Mouse (Mus musculus): ENCODE measurements around the gene Arhgef3. TPM values are rescaled to one million over a fixed set of nuclear protein-coding genes. Genes with fewer than 3 reads are reported as not detected.

Arhgef3 gene
- polyA plus RNA-seq, 1 experiment from 2014 or later, result 2.9 TPM

DNA sequence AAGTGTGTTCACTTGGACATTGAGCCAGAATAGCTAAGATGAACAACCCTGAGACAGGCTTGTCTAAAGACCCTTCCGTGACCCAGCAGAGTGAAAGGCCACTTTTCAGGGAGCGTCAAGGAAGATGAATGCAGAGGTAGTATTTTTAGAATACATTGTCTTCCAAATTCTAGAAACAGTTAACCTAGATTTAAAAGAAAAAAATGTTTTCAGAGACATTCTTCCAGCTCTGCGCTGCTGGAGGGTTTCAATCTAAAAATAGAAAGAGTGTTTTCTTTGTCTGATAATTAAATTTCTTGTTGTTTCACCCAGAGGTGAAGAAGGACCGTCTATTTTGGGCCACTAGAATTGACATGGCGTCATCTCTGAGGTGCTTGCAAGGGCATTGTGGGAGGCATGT, 174.4 kb downstream of the Arhgef3 start:
- no peaks in the 10 kb centered on the region for H3K9me3 ChIP-seq (ENCODE audit: control insufficient read depth, low read length)
- no peaks in the 10 kb centered on the region for H3K36me3 ChIP-seq (ENCODE audit: control insufficient read depth, insufficient read depth, low read length)
- H3K4me2 ChIP-seq (ENCODE audit: low read depth, low read length, severe bottlenecking), result no peak overlapping the region
- no peak overlapping the region for H3K27ac ChIP-seq (ENCODE audit: low read depth, low read length)
- no peak overlapping the region for H3K9ac ChIP-seq (ENCODE audit: low read length)
- H3K4me1 ChIP-seq (replicated peaks; ENCODE audit: control insufficient read depth, insufficient read depth, low read length), result no peaks in the 10 kb centered on the region
- ATAC-seq (replicated peaks; ENCODE audit: low FRiP score) (no peak), DNase-seq (ENCODE audit: low spot score) (no peak)
- WGBS, result 86% methylated on average over 5 of the region's 5 CpGs
- H3K27me3 ChIP-seq (ENCODE audit: control insufficient read depth, insufficient read depth, low read length), result no peaks in the 10 kb centered on the region
- no peak overlapping the region for H3K4me3 ChIP-seq (ENCODE audit: low read depth, low read length)

GRCm38 (mm10) chr14:27292101-27292500, 177.4 kb downstream of the Arhgef3 start:
- no peaks in the 10 kb centered on the region for H3K9me3 ChIP-seq (ENCODE audit: control insufficient read depth, low read length)
- 84% methylated on average over 6 of the region's 6 CpGs for WGBS
- H3K27me3 ChIP-seq (ENCODE audit: control insufficient read depth, insufficient read depth, low read length), result no peaks in the 10 kb centered on the region
- DNase-seq (ENCODE audit: low spot score), result no peak
- no peak overlapping the region for H3K4me2 ChIP-seq (ENCODE audit: low read depth, low read length, severe bottlenecking)
- H3K4me3 ChIP-seq (ENCODE audit: low read depth, low read length), result no peak overlapping the region
- H3K27ac ChIP-seq (ENCODE audit: low read depth, low read length), result no peak overlapping the region
- no peaks in the 10 kb centered on the region for H3K4me1 ChIP-seq (replicated peaks; ENCODE audit: control insufficient read depth, insufficient read depth, low read length)
- no peak for ATAC-seq (replicated peaks; ENCODE audit: low FRiP score)
- no peak overlapping the region for H3K9ac ChIP-seq (ENCODE audit: low read length)
- H3K36me3 ChIP-seq (ENCODE audit: control insufficient read depth, insufficient read depth, low read length), result no peaks in the 10 kb centered on the region

DNA sequence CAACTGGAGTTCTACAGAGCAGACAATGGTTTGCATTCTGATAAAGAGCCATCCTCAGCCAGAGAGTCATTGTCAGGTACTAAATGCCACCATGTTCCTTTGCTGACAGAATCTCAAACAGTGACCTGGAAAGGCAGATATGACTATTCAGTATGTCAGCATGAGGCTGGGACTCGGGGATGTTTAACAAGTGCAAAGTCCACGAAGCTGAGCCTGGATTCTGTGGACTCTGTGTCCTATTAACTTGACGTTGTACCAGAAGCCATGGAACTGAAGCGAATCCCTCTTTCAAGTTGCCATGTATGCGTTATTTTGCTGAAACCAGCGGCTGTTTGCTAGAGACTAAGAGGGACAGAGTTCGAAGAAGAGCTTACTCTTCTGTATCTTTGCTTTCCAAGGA, 181.1 kb downstream of the Arhgef3 start:
- Histone ChIP-seq H3K9me3 (ENCODE audit: control insufficient read depth, low read length) (no peaks in the 10 kb centered on the region), H3K27ac (ENCODE audit: low read depth, low read length) (no peak overlapping the region), H3K4me1 (replicated peaks; ENCODE audit: control insufficient read depth, insufficient read depth, low read length) (no peaks in the 10 kb centered on the region), H3K36me3 (ENCODE audit: control insufficient read depth, insufficient read depth, low read length) (no peaks in the 10 kb centered on the region), H3K9ac (ENCODE audit: low read length) (no peak overlapping the region), H3K4me3 (ENCODE audit: low read depth, low read length) (no peak overlapping the region), H3K27me3 (ENCODE audit: control insufficient read depth, insufficient read depth, low read length) (no peaks in the 10 kb centered on the region), H3K4me2 (ENCODE audit: low read depth, low read length, severe bottlenecking) (no peak overlapping the region)
- ATAC-seq (replicated peaks; ENCODE audit: low FRiP score) (no peak), DNase-seq (ENCODE audit: low spot score) (no peak)
- WGBS, result 89% methylated on average over 7 of the region's 7 CpGs

GRCm38 (mm10) chr14:27296987-27297386, 182.3 kb downstream of the Arhgef3 start:
- no peaks in the 10 kb centered on the region for H3K27me3 ChIP-seq (ENCODE audit: control insufficient read depth, insufficient read depth, low read length)
- 88% methylated on average over 5 of the region's 5 CpGs for WGBS
- no peaks in the 10 kb centered on the region for H3K36me3 ChIP-seq (ENCODE audit: control insufficient read depth, insufficient read depth, low read length)
- no peak overlapping the region for H3K4me3 ChIP-seq (ENCODE audit: low read depth, low read length)
- no peak overlapping the region for H3K4me2 ChIP-seq (ENCODE audit: low read depth, low read length, severe bottlenecking)
- H3K9me3 ChIP-seq (ENCODE audit: control insufficient read depth, low read length), result no peaks in the 10 kb centered on the region
- ATAC-seq (replicated peaks; ENCODE audit: low FRiP score) (no peak), DNase-seq (ENCODE audit: low spot score) (no peak)
- no peaks in the 10 kb centered on the region for H3K4me1 ChIP-seq (replicated peaks; ENCODE audit: control insufficient read depth, insufficient read depth, low read length)
- H3K9ac ChIP-seq (ENCODE audit: low read length), result no peak overlapping the region
- no peak overlapping the region for H3K27ac ChIP-seq (ENCODE audit: low read depth, low read length)

DNA sequence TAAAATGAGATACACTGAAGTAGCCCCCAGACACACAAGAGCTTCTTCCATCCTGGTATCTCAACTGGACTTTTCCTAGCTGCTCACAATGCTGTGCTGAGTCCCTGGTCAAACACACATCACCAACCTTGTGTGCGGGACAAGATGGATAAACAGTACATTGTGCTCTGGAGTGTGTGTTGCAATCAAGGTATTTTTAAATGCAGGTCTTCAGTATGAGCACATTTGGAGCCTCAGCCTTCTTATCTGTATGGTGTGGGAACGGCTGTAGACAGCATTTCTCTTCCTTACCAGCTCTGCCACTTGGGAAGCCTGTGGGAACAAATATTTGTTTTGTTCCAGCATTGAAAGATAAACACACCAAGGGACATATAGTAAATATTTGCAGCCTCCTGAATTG, 184.2 kb downstream of the Arhgef3 start:
- Histone ChIP-seq H3K9me3 (ENCODE audit: control insufficient read depth, low read length) (no peaks in the 10 kb centered on the region), H3K4me2 (ENCODE audit: low read depth, low read length, severe bottlenecking) (no peak overlapping the region), H3K9ac (ENCODE audit: low read length) (no peak overlapping the region), H3K27me3 (ENCODE audit: control insufficient read depth, insufficient read depth, low read length) (no peaks in the 10 kb centered on the region), H3K4me1 (replicated peaks; ENCODE audit: control insufficient read depth, insufficient read depth, low read length) (no peaks in the 10 kb centered on the region), H3K4me3 (ENCODE audit: low read depth, low read length) (no peak overlapping the region), H3K36me3 (ENCODE audit: control insufficient read depth, insufficient read depth, low read length) (no peaks in the 10 kb centered on the region), H3K27ac (ENCODE audit: low read depth, low read length) (no peak overlapping the region)
- 83% methylated on average over 2 of the region's 2 CpGs for WGBS
- ATAC-seq (replicated peaks; ENCODE audit: low FRiP score), result no peak
- DNase-seq (ENCODE audit: low spot score), result no peak

DNA sequence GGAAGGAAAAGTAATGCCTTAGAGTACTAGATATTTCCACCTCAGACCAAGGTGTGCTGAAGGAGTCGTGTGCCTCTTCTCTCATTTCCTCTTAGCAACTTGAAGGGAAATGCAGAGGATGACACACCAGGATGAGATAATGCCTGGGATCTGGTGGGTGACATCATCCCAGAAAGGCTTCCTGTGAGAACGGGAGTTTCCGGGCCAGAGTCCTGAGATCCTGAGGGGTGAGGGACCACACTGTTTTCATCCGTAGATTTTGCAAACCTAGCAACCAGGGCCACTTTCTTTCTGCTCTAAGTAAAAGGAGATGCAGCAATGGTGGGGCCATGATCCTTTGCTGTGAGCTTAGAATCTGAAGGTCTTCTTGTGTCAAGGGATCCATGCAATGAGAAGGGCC, 185.0 kb downstream of the Arhgef3 start:
- Histone ChIP-seq H3K4me3 (ENCODE audit: low read depth, low read length) (no peak overlapping the region), H3K36me3 (ENCODE audit: control insufficient read depth, insufficient read depth, low read length) (no peaks in the 10 kb centered on the region), H3K9me3 (ENCODE audit: control insufficient read depth, low read length) (no peaks in the 10 kb centered on the region), H3K27me3 (ENCODE audit: control insufficient read depth, insufficient read depth, low read length) (no peaks in the 10 kb centered on the region), H3K4me1 (replicated peaks; ENCODE audit: control insufficient read depth, insufficient read depth, low read length) (no peaks in the 10 kb centered on the region), H3K4me2 (ENCODE audit: low read depth, low read length, severe bottlenecking) (no peak overlapping the region), H3K9ac (ENCODE audit: low read length) (no peak overlapping the region), H3K27ac (ENCODE audit: low read depth, low read length) (no peak overlapping the region)
- 78% methylated on average over 4 of the region's 4 CpGs for WGBS
- ATAC-seq (replicated peaks; ENCODE audit: low FRiP score) (no peak), DNase-seq (ENCODE audit: low spot score) (no peak)

DNA sequence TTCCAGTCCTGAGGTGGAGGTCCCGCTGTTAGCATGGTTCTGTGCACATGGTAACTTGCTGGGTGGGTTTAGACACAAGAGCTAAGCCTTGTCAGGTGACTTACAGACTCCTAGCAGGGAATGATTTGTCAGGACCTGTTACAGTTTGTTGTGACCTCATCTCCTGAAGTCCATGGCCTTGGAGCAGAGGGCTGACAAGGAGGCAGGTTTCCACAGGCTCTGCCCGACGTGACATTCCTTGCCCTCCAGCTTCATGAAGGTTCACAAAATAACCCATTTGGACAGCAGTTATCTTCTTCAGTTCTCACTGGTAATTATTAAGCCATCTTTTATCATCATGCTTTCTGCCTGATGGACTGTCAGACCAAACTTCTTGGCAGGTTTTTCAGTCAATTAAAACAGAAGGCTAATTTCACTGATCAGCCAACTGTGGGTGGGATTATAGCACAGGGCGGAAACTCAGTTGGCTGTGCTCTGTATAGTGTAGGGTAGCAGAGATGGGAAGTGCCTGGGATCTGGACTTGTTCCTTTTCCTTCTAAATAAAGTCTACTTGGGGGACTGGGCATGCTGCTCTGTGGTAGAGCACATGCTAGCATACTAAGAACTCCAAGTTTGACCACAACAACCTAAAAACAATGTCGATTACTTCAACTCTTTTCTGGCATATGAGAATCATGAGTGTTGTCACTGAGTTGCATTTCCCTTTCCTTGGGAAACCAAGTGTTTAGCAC, 187.2 kb downstream of the Arhgef3 start:
- H3K4me3 ChIP-seq (ENCODE audit: low read depth, low read length), result no peak overlapping the region
- no peak overlapping the region for H3K27ac ChIP-seq (ENCODE audit: low read depth, low read length)
- DNase-seq (ENCODE audit: low spot score), result no peak
- H3K9me3 ChIP-seq (ENCODE audit: control insufficient read depth, low read length), result no peaks in the 10 kb centered on the region
- H3K9ac ChIP-seq (ENCODE audit: low read length), result no peak overlapping the region
- H3K4me1 ChIP-seq (replicated peaks; ENCODE audit: control insufficient read depth, insufficient read depth, low read length), result no peaks in the 10 kb centered on the region
- ATAC-seq (replicated peaks; ENCODE audit: low FRiP score), result no peak
- H3K36me3 ChIP-seq (ENCODE audit: control insufficient read depth, insufficient read depth, low read length), result no peaks in the 10 kb centered on the region
- no peaks in the 10 kb centered on the region for H3K27me3 ChIP-seq (ENCODE audit: control insufficient read depth, insufficient read depth, low read length)
- no peak overlapping the region for H3K4me2 ChIP-seq (ENCODE audit: low read depth, low read length, severe bottlenecking)
- WGBS, result 89% methylated on average over 5 of the region's 5 CpGs

DNA sequence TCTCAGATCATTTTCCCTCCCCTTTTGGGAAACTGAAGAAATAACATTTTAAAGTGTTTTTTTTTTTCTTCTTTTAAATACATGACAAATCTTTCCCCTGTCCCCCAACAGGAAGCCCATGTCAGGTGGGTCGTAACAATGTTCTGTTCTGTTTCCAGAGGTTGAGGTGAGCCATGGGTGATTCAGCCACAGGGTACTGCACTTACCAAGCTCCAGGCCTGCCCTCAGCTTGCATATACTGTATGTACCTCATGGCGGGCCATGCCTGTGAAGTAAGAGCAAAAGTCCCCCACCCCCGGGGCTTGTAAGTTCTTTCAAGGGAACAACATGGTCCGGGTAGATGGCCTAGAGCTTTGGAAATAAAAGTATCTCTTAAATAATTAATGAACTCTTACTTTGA, 188.6 kb downstream of the Arhgef3 start:
- Histone ChIP-seq H3K4me2 (ENCODE audit: low read depth, low read length, severe bottlenecking) (no peak overlapping the region), H3K9ac (ENCODE audit: low read length) (no peak overlapping the region), H3K27ac (ENCODE audit: low read depth, low read length) (no peak overlapping the region), H3K4me1 (replicated peaks; ENCODE audit: control insufficient read depth, insufficient read depth, low read length) (no peaks in the 10 kb centered on the region), H3K4me3 (ENCODE audit: low read depth, low read length) (no peak overlapping the region), H3K9me3 (ENCODE audit: control insufficient read depth, low read length) (no peaks in the 10 kb centered on the region), H3K36me3 (ENCODE audit: control insufficient read depth, insufficient read depth, low read length) (no peaks in the 10 kb centered on the region), H3K27me3 (ENCODE audit: control insufficient read depth, insufficient read depth, low read length) (no peaks in the 10 kb centered on the region)
- DNase-seq (ENCODE audit: low spot score) (no peak), ATAC-seq (replicated peaks; ENCODE audit: low FRiP score) (no peak)
- WGBS, result 84% methylated on average over 4 of the region's 4 CpGs

GRCm38 (mm10) chr14:27304408-27304807, 189.7 kb downstream of the Arhgef3 start:
- Histone ChIP-seq H3K27me3 (ENCODE audit: control insufficient read depth, insufficient read depth, low read length) (no peaks in the 10 kb centered on the region), H3K9me3 (ENCODE audit: control insufficient read depth, low read length) (no peaks in the 10 kb centered on the region), H3K4me2 (ENCODE audit: low read depth, low read length, severe bottlenecking) (no peak overlapping the region), H3K4me3 (ENCODE audit: low read depth, low read length) (no peak overlapping the region), H3K9ac (ENCODE audit: low read length) (no peak overlapping the region), H3K36me3 (ENCODE audit: control insufficient read depth, insufficient read depth, low read length) (no peaks in the 10 kb centered on the region), H3K27ac (ENCODE audit: low read depth, low read length) (no peak overlapping the region), H3K4me1 (replicated peaks; ENCODE audit: control insufficient read depth, insufficient read depth, low read length) (no peaks in the 10 kb centered on the region)
- WGBS, result 84% methylated on average over 4 of the region's 4 CpGs
- DNase-seq (ENCODE audit: low spot score), result no peak
- ATAC-seq (replicated peaks; ENCODE audit: low FRiP score), result no peak
